Mouse (Mus musculus) small intestine, adult 2 months (tissue): ENCODE measurements around the gene Oas2. TPM values are rescaled to one million over a fixed set of nuclear protein-coding genes. Genes with fewer than 3 reads are reported as not detected.
"Not testable (repeated sequence)": the region's sequence is repeated elsewhere in the genome, so short reads cannot be mapped to it uniquely, and the experiment has no call there.

ENCODE experiments used
- H3K27ac ChIP-seq: fragments of 200-500 bp; 2 replicates; pipeline ENCODE4 v1.5.1; 2012; ENCODE audit warnings: low read depth, low read length, control low read depth, inconsistent platforms; ENCODE audit not compliant: insufficient read depth
- H3K27me3 ChIP-seq: fragments of 200-500 bp; 2 replicates; pipeline ENCODE4 v1.6.1; 2012; ENCODE audit warnings: mild to moderate bottlenecking, moderate library complexity, low read length, inconsistent platforms; ENCODE audit not compliant: control insufficient read depth, insufficient read depth
- H3K36me3 ChIP-seq: fragments of 200-500 bp; 2 replicates; pipeline ENCODE4 v1.6.1; 2012; ENCODE audit warnings: mild to moderate bottlenecking, low read length, control low read depth, inconsistent platforms; ENCODE audit not compliant: control insufficient read depth, insufficient read depth
- H3K4me1 ChIP-seq: fragments of 200-500 bp; 2 replicates; pipeline ENCODE4 v1.6.1; 2012; ENCODE audit warnings: low read length, inconsistent platforms, mixed read lengths; ENCODE audit not compliant: control insufficient read depth, insufficient read depth, insufficient read length
- H3K4me3 ChIP-seq: fragments of 200-500 bp; 2 replicates; pipeline ENCODE4 v1.5.1; 2012; ENCODE audit warnings: low read depth, mild to moderate bottlenecking, control low read depth, inconsistent platforms, low read length, moderate library complexity
- CTCF ChIP-seq: fragments of 200-500 bp; IDR thresholded peaks from 2 replicates; pipeline ENCODE4 v1.5.1; 2012; ENCODE audit warnings: low read depth, mild to moderate bottlenecking, control low read depth, inconsistent platforms, low read length, moderate library complexity, mixed read lengths; ENCODE audit not compliant: insufficient replicate concordance, insufficient read length; ENCODE audit errors: extremely low read depth
- POLR2A ChIP-seq: fragments of 200-500 bp; IDR thresholded peaks from 2 replicates; pipeline ENCODE4 v1.6.1; 2012; ENCODE audit warnings: low read depth, mild to moderate bottlenecking, control low read depth, inconsistent platforms, low read length, moderate library complexity
- WGBS: fragments of 180-500 bp; shearing (Covaris S2); methylation state at CpG from one replicate; pipeline ENCODE4 v1.1.7; 2018; 5-methylcytosine and 5-hydroxymethylcytosine counted together
- polyA plus RNA-seq: library from polyadenylated mRNA; depleted of rRNA; stranded (reverse); fragments of >200 nt; gene quantifications from 2 replicates; pipeline ENCODE4 v1.2.3, GENCODE M21; 2012; rRNA removed

The Oas2 gene
- polyA plus RNA-seq: 2.9 and 7.4 TPM in 2 replicates

DNA sequence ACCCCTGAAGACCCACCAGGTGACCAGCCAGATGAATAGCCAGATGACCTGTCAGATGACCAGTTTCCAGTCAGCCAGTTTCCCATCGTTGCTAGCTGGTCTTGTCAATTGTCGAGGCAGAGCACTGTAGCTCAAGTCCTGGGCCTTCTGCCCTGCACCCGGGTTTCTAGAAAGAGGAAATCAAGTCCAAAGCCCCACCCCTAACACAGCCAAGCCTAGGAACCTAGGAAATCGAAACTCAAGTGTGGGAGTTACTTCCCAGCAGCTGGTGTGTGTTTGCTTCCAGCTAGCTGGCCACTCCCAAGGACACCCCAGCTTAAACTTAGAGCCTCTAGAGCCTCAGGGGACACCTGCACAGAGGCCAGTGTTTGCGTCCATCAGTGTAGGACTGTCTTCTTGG is at the start of gene Oas2:
Oas2 (minus strand) TSS at position 166 of the 400 bp plus-strand sequence.
- Histone ChIP-seq H3K36me3 (no peaks in the 10 kb centered on the region), H3K27me3 (no peaks in the 10 kb centered on the region), H3K27ac (no peak within 1 kb of the TSS), H3K4me1 (no peaks in the 10 kb centered on the region), H3K4me3 (peak within 1 kb of the TSS; percentile 42)
- WGBS: 25% methylated on average over 5 of the region's 5 CpGs
- TF ChIP-seq CTCF: no peak
- peak; percentile 33; the same call in 1 of the 2 replicates for TF ChIP-seq POLR2A

DNA sequence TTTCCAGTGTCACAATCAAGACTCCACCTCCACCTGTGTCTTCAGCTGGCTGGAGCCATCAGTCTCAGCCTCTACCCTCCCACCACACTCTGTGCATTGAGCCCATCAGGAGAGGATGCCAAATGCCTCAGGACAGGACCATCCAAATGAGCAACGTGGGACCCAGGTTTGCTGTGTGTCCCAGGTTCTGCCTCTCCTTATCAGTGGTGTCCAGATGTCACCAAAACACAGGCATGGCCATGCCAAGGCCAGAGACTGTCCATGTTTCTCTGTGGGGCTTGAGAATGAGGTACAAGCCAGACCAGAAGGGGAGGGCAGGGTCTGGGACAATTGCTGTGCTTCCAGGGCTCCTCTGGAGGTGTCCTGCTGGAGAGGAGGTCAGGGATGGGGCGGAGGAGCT is 49.3 kb upstream of the Oas2 start:
- not testable (repeated sequence) for H3K36me3 ChIP-seq, H3K27ac ChIP-seq, H3K4me3 ChIP-seq, H3K4me1 ChIP-seq, H3K27me3 ChIP-seq
- 69% methylated on average over 2 of the region's 2 CpGs for WGBS

DNA sequence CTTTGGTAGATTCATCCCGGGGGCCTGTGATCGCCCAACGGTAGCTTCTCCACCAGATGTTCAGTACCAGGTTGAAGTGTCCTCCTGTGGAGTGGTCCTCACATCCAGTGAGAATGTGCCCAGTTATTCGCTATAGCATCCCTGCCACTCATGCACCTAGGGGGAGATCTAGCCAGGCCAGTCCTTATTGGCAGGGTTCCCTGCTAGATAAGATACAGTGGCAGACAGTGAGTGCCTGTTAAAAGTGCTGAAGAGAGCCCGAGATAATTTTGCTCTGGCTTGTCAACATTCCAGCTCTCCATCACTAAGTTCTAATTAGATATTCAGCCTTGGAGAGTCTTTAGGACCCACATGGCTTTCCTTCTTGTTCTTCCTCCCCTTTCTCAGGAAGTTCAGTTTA is 48.5 kb upstream of the Oas2 start:
- not testable (repeated sequence) for H3K36me3 ChIP-seq, H3K4me3 ChIP-seq, H3K27me3 ChIP-seq, H3K4me1 ChIP-seq, H3K27ac ChIP-seq
- whole genome bisulfite sequencing: 60% methylated on average over 5 of the region's 5 CpGs

DNA sequence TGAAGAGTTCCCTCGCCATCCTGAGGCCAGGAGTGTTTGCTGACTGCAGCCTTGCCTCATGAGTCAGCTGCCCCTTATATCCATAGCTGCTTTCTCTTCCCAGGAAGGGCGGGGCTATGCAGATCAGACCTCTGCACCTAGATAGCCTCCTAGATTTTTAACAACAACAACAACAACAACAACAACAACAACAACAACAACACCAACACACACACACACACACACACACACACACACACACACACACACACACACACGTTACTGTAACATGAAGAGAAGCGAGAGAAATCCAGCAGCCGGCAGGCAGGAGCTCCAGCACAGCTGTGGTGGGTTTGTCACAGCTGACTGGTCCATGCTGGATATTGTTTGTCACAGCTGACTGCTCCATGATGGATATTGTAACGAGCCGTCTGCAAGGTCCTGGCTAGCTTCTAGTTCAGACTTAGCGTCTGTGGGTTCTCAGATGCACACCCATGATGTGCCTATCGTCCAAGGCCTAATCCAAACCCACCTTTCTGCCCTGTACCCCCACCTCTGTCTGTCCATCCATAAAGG is 45.9 kb upstream of the Oas2 start, which contains the start of gene Oas1e:
Oas1e (minus strand) TSS at position 51 of the 555 bp plus-strand sequence.
- H3K27me3 ChIP-seq, H3K4me1 ChIP-seq, H3K27ac ChIP-seq, H3K36me3 ChIP-seq: not testable (repeated sequence)
- 60% methylated on average over 9 of the region's 9 CpGs for WGBS
- peak within 1 kb of the TSS; percentile 5; the same call in 1 of the 2 replicates for H3K4me3 ChIP-seq

DNA sequence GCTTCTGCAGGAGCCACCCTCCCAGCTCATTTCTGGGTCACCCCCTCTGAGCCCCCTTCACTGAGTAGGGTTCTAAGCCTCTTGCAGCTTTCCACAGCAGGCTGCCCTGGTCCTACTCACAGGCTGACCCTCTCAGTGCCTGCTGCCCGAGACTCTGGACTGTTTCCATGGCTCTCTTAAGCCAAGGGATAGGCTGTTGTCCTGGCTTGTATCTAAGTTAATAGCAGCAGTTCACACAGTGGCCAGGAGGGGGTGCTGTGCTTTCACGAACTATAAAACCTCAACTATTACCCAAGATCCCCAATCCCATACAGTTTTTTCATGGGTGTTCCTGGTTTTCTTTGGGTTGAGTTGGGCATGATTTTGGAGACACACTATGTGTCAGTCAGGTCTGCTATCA is 43.4 kb upstream of the Oas2 start:
- no peak overlapping the region for H3K4me3 ChIP-seq
- H3K36me3 ChIP-seq: no peaks in the 10 kb centered on the region
- H3K4me1 ChIP-seq: peaks cover 2% of the 10 kb centered on the region; the same call in 1 of the 2 replicates
- WGBS: 8% methylated on average over 2 of the region's 2 CpGs
- H3K27ac ChIP-seq: no peak overlapping the region
- TF ChIP-seq POLR2A (no peak), CTCF (peak; percentile 35; the same call in 1 of the 2 replicates)
- no peaks in the 10 kb centered on the region for H3K27me3 ChIP-seq

DNA sequence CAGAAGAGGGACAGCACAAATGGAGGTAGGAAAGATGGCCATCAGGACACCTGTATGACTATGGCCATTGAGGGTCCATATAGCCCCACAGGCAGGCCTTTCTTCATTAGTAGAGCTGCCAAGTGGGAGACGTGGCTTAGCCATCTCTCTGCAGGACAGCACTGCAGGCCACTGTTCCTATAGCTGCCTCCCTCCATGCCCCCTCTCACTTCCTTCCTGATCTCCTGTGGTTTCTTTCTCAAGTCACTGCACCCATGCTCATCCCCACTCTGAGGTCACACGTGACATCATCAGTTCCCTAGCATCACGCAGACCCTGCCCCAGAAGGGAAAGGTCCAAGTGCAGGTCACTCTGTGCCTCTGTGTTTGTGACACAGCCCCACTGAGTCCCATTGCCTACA is 37.4 kb upstream of the Oas2 start:
- Histone ChIP-seq H3K36me3 (no peaks in the 10 kb centered on the region), H3K4me3 (no peak overlapping the region), H3K4me1 (no peaks in the 10 kb centered on the region), H3K27me3 (no peaks in the 10 kb centered on the region), H3K27ac (no peak overlapping the region)
- WGBS: 57% methylated on average over 3 of the region's 3 CpGs
- no peak for TF ChIP-seq CTCF
- no peak for TF ChIP-seq POLR2A

DNA sequence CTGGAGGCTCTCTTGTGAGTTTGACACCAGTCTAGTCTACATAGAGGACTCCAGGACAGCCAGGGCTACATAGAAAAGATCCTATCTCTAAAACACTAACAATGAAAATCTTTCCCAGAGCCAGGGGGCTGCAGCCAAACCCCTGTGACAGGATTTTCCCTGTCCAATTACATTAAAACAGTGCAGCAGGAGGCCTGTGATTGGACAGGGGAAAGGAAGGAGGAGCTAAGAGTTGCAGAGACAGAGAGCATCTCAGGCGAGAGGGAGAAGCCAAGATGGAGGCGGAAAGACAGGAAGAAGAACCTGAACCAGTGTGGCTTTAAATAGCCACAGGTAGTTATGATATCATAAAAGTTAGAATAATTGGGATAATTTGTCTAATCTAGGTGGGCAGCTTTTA is 32.8 kb upstream of the Oas2 start:
- Histone ChIP-seq H3K36me3 (no peaks in the 10 kb centered on the region), H3K27me3 (no peaks in the 10 kb centered on the region), H3K4me1 (peaks cover 6% of the 10 kb centered on the region; the same call in 1 of the 2 replicates), H3K4me3 (no peak overlapping the region), H3K27ac (no peak overlapping the region)
- no peak for TF ChIP-seq POLR2A
- no peak for TF ChIP-seq CTCF
- WGBS: 68% methylated on average over 2 of the region's 2 CpGs

DNA sequence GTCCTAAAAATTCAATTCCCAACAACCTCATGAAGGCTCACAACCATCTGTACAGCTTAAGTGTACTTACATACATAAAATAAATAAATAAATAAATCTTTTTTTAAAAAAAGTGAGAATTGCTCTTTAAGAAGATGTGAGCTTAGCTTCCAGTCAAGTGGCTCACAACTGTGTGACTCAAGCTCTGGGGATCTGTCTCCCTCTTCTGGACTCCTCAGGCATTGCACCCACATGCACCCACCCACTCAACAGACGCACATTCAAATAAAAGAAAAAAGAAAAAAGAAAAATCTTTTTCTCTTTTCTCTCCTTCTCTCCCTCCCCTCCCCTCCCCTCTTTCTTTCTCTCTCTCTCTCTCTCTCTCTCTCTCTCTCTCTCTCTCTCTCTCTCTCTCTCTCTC is 32.0 kb upstream of the Oas2 start:
- Histone ChIP-seq H3K4me3 (no peak overlapping the region), H3K27me3 (no peaks in the 10 kb centered on the region), H3K4me1 (peaks cover 13% of the 10 kb centered on the region; the same call in 1 of the 2 replicates), H3K27ac (no peak overlapping the region), H3K36me3 (no peaks in the 10 kb centered on the region)
- 100% methylated on average over 1 of the region's 1 CpGs for WGBS
- TF ChIP-seq CTCF: peak; percentile 21; the same call in 1 of the 2 replicates
- TF ChIP-seq POLR2A: no peak
